Mouse (Mus musculus) liver, embryonic 14.5 days (tissue): ENCODE results near the gene Hspb9. TPM values are rescaled to one million over a fixed set of nuclear protein-coding genes. Genes with fewer than 3 reads are reported as not detected.

Experiments used
- ATAC-seq: fragments of 200-750 bp; cut with Nextera tagmentation; 2 replicates; pipeline ENCODE4 v1.8.0; 2017; ENCODE audit warnings: moderate number of reproducible peaks, mild to moderate bottlenecking, moderate library complexity; ENCODE audit not compliant: insufficient read depth
- DNase-seq, 3 experiments: peaks; one replicate each; pipeline ENCODE4 v3.0.0-alpha.2; 2012 to 2013; ENCODE audit warnings: low read depth in 3 of 3, low spot score in 3 of 3
- H3K27ac ChIP-seq: fragments of 300-500 bp; sonication (generic); 2 replicates; pipeline ENCODE4 v1.5.1; 2014; ENCODE audit warnings: moderate library complexity, mild to moderate bottlenecking, control low read depth, inconsistent platforms
- H3K27me3 ChIP-seq: fragments of 300-500 bp; sonication (generic); 2 replicates; pipeline ENCODE4 v1.6.1; 2014; ENCODE audit warnings: mild to moderate bottlenecking, low read length, moderate library complexity; ENCODE audit not compliant: control insufficient read depth, insufficient read depth
- H3K36me3 ChIP-seq: fragments of 300-500 bp; sonication (generic); replicated peaks from 2 replicates; pipeline ENCODE4 v1.6.1; 2014; ENCODE audit warnings: low read depth; ENCODE audit not compliant: control insufficient read depth, insufficient read depth
- H3K4me1 ChIP-seq, 2 experiments: fragments of 200-500 bp in 1 of 2; fragments of 300-500 bp in 1 of 2; sonication (generic) in 1 of 2; replicated peaks; 2 replicates each; pipeline ENCODE4 v1.6.1; 2012 to 2014; ENCODE audit warnings: antibody characterized with exemption in 1 of 2, inconsistent platforms in 1 of 2, low read length in 1 of 2; ENCODE audit not compliant: control insufficient read depth in 2 of 2, insufficient read depth in 2 of 2
- H3K4me2 ChIP-seq: fragments of 300-500 bp; sonication (generic); 2 replicates; pipeline ENCODE4 v1.6.1; 2014; ENCODE audit warnings: low read depth, mild to moderate bottlenecking, control low read depth, moderate library complexity
- H3K4me3 ChIP-seq, 2 experiments: fragments of 200-500 bp in 1 of 2; fragments of 300-500 bp in 1 of 2; sonication (generic) in 1 of 2; 2 replicates each; pipeline ENCODE4 v1.5.1; 2012 to 2014; ENCODE audit warnings: low read depth in 2 of 2, low read length in 2 of 2, mild to moderate bottlenecking in 2 of 2, control low read depth in 1 of 2, inconsistent platforms in 1 of 2, moderate library complexity in 1 of 2; ENCODE audit not compliant: insufficient read depth in 1 of 2
- H3K9ac ChIP-seq: fragments of 300-500 bp; sonication (generic); replicated peaks from 2 replicates; pipeline ENCODE4 v1.6.1; 2014; ENCODE audit warnings: mild to moderate bottlenecking, control low read depth, moderate library complexity
- H3K9me3 ChIP-seq: fragments of 300-500 bp; sonication (generic); 2 replicates; pipeline ENCODE4 v1.6.1; 2016; ENCODE audit warnings: low read length, mixed read lengths; ENCODE audit not compliant: control insufficient read depth
- CTCF ChIP-seq: IDR thresholded peaks from 2 replicates; pipeline ENCODE4 v1.5.1; 2016; ENCODE audit warnings: antibody characterized with exemption, low read depth, control low read depth
- EP300 ChIP-seq: IDR thresholded peaks from 2 replicates; pipeline ENCODE4 v1.6.1; 2016; ENCODE audit warnings: antibody characterized with exemption, low read depth
- WGBS: fragments of 180-500 bp; shearing (Covaris S2); extraction: QIAGEN DNeasy Blood & Tissue Kit; methylation state at CpG from one replicate; pipeline ENCODE4 v1.1.7; 2014; ENCODE audit not compliant: insufficient replicate concordance; 5-methylcytosine and 5-hydroxymethylcytosine counted together
- polyA plus RNA-seq, 2 experiments: library from polyadenylated mRNA; depleted of rRNA in 1 of 2; stranded (reverse) in 1 of 2; unstranded in 1 of 2; fragments of >200 nt; fragmentation: Nextera tagmentation in 1 of 2; extraction: Ambion mirVana in 1 of 2; gene quantifications; 2 replicates each; pipeline versions ENCODE4 v1.2.1 to v1.2.3; 2012 to 2014

Gene Hspb9
- polyA plus RNA-seq, 2 experiments, result 0.14 TPM; not detected in 1

DNA sequence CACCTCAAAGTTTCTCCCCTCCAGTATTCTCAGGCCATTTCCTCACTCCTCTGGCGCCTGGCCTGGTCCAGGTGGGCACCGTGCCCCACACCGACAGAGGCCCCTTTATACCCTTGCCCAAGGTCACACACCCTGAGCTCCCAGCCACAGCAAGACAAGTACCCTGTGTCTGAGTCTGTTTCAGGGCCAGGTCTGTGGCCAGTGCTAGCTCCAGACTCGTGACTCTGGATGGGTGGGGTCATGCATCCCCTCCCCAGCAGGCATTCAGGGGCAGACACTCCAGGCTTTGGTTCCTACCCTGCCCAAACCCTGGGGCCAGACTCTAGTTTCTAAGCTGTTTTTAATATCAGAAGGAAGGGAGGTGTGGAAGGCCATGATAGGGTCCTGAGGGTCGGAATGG is 31.8 kb upstream of the Hspb9 start:
- Histone ChIP-seq H3K4me2 (no peak overlapping the region), H3K9ac (no peak overlapping the region), H3K27ac (no peak overlapping the region), H3K36me3 (no peaks in the 10 kb centered on the region), H3K4me1 (no peaks in the 10 kb centered on the region), H3K27me3 (no peaks in the 10 kb centered on the region; the same call in 1 of the 2 replicates), H3K4me3 (no peak overlapping the region), H3K9me3 (no peaks in the 10 kb centered on the region)
- ATAC-seq, result no peak
- 68% methylated on average over 5 of the region's 5 CpGs for WGBS
- no peak for DNase-seq
- TF ChIP-seq EP300 (no peak), CTCF (no peak)

DNA sequence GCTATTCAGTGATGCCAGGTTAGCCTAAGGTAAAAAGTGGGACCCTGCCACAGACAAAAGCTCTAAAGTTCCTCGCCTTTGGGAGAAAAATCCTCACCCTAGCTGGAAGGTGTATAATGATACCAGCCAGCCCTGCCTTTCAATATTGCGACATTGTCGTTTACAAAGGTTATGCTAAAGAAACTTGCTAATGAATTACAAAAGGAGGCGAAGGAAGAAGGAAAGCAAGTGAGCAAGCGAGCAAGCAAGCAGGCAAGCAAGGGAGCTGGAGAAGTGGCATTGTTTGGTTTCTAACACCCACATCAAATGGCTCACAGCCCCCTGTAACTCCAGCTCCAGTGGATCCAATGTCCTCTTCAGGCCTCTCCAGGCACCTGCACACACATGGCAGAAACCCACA is 31.1 kb upstream of the Hspb9 start:
- Histone ChIP-seq H3K4me1 (no peaks in the 10 kb centered on the region), H3K9me3 (no peaks in the 10 kb centered on the region), H3K9ac (no peak overlapping the region), H3K36me3 (no peaks in the 10 kb centered on the region), H3K27me3 (no peaks in the 10 kb centered on the region; the same call in 1 of the 2 replicates), H3K4me3 (no peak overlapping the region), H3K4me2 (no peak overlapping the region), H3K27ac (no peak overlapping the region)
- 57% methylated on average over 5 of the region's 5 CpGs for WGBS
- no peak for DNase-seq
- ATAC-seq, result no peak
- no peak for TF ChIP-seq CTCF
- TF ChIP-seq EP300, result no peak

DNA sequence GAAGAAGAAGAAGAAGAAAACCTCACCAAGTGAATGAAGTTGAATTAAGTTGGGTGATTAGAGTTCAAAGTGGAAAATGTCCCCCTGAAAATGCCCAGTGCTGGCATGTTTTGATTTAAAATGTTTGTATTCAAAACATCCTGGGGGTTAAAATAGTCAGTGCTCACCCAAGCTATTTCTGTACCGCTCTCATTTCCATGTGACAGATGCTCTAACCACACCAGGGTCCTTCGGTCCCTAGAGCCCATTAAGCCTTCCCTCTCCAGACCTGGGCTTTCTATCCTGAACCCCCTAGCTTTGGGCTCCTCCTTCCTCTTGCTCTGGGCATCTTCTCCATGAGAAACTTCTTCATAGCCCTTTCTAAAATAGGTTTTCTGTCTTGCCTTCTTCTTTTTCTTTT is 29.6 kb upstream of the Hspb9 start:
- no peaks in the 10 kb centered on the region for H3K9me3 ChIP-seq
- H3K9ac ChIP-seq, result no peak overlapping the region
- no peak overlapping the region for H3K4me2 ChIP-seq
- no peaks in the 10 kb centered on the region for H3K4me1 ChIP-seq
- H3K36me3 ChIP-seq, result no peaks in the 10 kb centered on the region
- TF ChIP-seq EP300 (no peak), CTCF (no peak)
- no peak overlapping the region for H3K4me3 ChIP-seq
- H3K27me3 ChIP-seq, result no peaks in the 10 kb centered on the region; the same call in 1 of the 2 replicates
- 69% methylated on average over 2 of the region's 2 CpGs for WGBS
- DNase-seq, result no peak
- no peak for ATAC-seq
- no peak overlapping the region for H3K27ac ChIP-seq

DNA sequence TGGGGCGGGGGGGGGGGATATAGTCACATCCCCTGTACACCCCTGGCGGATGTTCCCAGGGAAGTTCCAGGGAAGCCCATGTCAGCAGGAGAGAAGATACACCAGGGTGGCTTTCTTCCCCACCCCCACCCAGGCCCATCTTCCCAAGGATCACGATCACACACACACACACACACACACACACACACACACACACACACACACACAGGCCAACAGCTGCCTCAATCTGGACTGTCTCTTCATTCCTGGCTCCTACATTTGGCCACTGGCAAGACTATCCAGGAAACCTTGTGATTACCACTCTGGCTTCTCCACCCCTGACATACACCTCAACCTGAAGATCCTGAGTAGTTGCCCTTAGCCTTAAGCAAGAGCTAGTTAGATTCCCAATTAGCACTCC is 28.3 kb upstream of the Hspb9 start:
- Histone ChIP-seq H3K4me2 (no peak overlapping the region), H3K9me3 (no peaks in the 10 kb centered on the region), H3K27ac (no peak overlapping the region), H3K4me1 (no peaks in the 10 kb centered on the region), H3K9ac (no peak overlapping the region), H3K4me3 (no peak overlapping the region), H3K36me3 (no peaks in the 10 kb centered on the region), H3K27me3 (no peaks in the 10 kb centered on the region; the same call in 1 of the 2 replicates)
- DNase-seq (no peak), ATAC-seq (no peak)
- no peak for TF ChIP-seq CTCF
- TF ChIP-seq EP300, result no peak
- 62% methylated on average over 3 of the region's 3 CpGs for WGBS

DNA sequence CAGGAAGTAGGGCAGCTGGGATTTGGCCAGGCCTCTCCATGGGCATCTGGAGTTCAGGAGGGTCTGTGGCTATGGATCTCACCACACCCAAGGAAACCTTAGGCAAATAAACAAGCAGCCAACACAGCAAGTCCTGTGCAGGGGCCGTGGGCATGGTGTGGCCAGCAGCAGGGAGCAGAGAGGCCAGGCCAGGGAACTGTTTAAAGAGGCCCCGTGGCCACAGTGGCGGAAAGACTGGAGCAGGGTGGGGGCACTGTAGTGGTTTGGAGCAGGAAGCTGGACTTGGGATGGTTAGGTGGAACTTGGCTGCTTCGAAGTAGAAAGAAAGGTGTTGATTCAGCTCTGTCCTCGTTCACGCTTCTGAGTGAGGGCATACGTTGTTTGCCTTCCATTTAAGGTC is 26.4 kb upstream of the Hspb9 start:
- H3K27ac ChIP-seq, result no peak overlapping the region
- WGBS, result 61% methylated on average over 7 of the region's 7 CpGs
- no peak overlapping the region for H3K4me3 ChIP-seq
- no peaks in the 10 kb centered on the region for H3K27me3 ChIP-seq
- H3K36me3 ChIP-seq, result no peaks in the 10 kb centered on the region
- DNase-seq (no peak), ATAC-seq (no peak)
- H3K4me2 ChIP-seq, result no peak overlapping the region
- H3K9me3 ChIP-seq, result no peaks in the 10 kb centered on the region
- no peaks in the 10 kb centered on the region; a peak in 1 of 4 replicates for H3K4me1 ChIP-seq
- no peak overlapping the region for H3K9ac ChIP-seq
- TF ChIP-seq EP300, result no peak
- no peak for TF ChIP-seq CTCF

DNA sequence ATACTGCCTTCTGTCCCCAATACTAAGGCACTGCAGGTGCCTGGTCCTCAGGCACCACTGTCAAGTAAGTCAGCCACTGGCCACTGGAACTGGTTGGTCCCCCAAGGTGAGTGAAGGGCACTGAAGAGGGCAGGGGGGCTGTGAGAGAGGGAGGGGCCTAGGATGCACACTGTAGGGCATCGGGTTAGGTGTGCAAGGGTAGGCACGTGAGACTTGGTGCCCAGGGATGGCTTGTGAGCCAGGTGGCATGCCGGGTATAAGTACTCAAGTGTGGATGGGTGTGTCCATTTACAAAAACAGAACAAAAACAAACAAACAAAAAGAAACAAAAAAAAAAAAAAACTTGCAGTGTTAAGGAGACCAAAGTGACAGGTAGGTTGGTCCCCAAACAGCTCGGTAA is 25.2 kb upstream of the Hspb9 start:
- no peaks in the 10 kb centered on the region for H3K27me3 ChIP-seq
- DNase-seq (no peak), ATAC-seq (no peak)
- no peak overlapping the region for H3K4me3 ChIP-seq
- H3K9ac ChIP-seq, result no peak overlapping the region
- no peaks in the 10 kb centered on the region for H3K9me3 ChIP-seq
- H3K4me2 ChIP-seq, result no peak overlapping the region
- no peaks in the 10 kb centered on the region for H3K36me3 ChIP-seq
- TF ChIP-seq EP300 (no peak), CTCF (no peak)
- H3K4me1 ChIP-seq, result no peaks in the 10 kb centered on the region; a peak in 1 of 4 replicates
- no peak overlapping the region for H3K27ac ChIP-seq
- WGBS, result 55% methylated on average over 4 of the region's 4 CpGs
